Mouse (Mus musculus) liver, embryonic 15.5 days (tissue): ENCODE measurements around the gene Lipc. TPM values are rescaled to one million over a fixed set of nuclear protein-coding genes. Genes with fewer than 3 reads are reported as not detected.
A peak's percentile ranks its signal among the peaks of the same experiment; 100 is the strongest.

ENCODE experiments used
- ATAC-seq: fragments of 200-750 bp; cut with Nextera tagmentation; 2 replicates; pipeline ENCODE4 v1.8.0; 2017; ENCODE audit warnings: moderate number of reproducible peaks, mild to moderate bottlenecking, moderate library complexity; ENCODE audit not compliant: insufficient read depth
- H3K27ac ChIP-seq: fragments of 300-500 bp; sonication (generic); replicated peaks from 2 replicates; pipeline ENCODE4 v1.5.1; 2015; ENCODE audit warnings: mild to moderate bottlenecking, inconsistent platforms
- H3K27me3 ChIP-seq: fragments of 300-500 bp; sonication (generic); 2 replicates; pipeline ENCODE4 v1.6.1; 2015; ENCODE audit warnings: mild to moderate bottlenecking, inconsistent platforms
- H3K36me3 ChIP-seq: fragments of 300-500 bp; sonication (generic); replicated peaks from 2 replicates; pipeline ENCODE4 v1.6.1; 2015; ENCODE audit warnings: moderate library complexity, mild to moderate bottlenecking, inconsistent platforms
- H3K4me1 ChIP-seq: fragments of 300-500 bp; sonication (generic); replicated peaks from 2 replicates; pipeline ENCODE4 v1.6.1; 2015; ENCODE audit warnings: inconsistent platforms
- H3K4me2 ChIP-seq: fragments of 300-500 bp; sonication (generic); 2 replicates; pipeline ENCODE4 v1.6.1; 2015; ENCODE audit warnings: moderate library complexity, mild to moderate bottlenecking, inconsistent platforms
- H3K4me3 ChIP-seq: fragments of 300-500 bp; sonication (generic); replicated peaks from 2 replicates; pipeline ENCODE4 v1.5.1; 2015; ENCODE audit warnings: mild to moderate bottlenecking, inconsistent platforms
- H3K9ac ChIP-seq: fragments of 300-500 bp; sonication (generic); 2 replicates; pipeline ENCODE4 v1.6.1; 2015; ENCODE audit warnings: moderate library complexity, mild to moderate bottlenecking, inconsistent platforms
- H3K9me3 ChIP-seq: fragments of 300-500 bp; sonication (generic); replicated peaks from 2 replicates; pipeline ENCODE4 v1.6.1; 2016; ENCODE audit warnings: inconsistent platforms
- WGBS: fragments of 180-500 bp; shearing (Covaris S2); methylation state at CpG from one replicate; pipeline ENCODE4 v1.1.7; 2015; ENCODE audit warnings: mixed read lengths; ENCODE audit not compliant: insufficient replicate concordance; 5-methylcytosine and 5-hydroxymethylcytosine counted together
- polyA plus RNA-seq: library from polyadenylated mRNA; unstranded; fragments of >200 nt; fragmentation: Nextera tagmentation; extraction: Ambion mirVana; gene quantifications from 2 replicates; pipeline ENCODE4 v1.2.1, GENCODE M21; 2015

Gene Lipc
- polyA plus RNA-seq, 1 experiment from 2014 or later, result 39.5 TPM

DNA sequence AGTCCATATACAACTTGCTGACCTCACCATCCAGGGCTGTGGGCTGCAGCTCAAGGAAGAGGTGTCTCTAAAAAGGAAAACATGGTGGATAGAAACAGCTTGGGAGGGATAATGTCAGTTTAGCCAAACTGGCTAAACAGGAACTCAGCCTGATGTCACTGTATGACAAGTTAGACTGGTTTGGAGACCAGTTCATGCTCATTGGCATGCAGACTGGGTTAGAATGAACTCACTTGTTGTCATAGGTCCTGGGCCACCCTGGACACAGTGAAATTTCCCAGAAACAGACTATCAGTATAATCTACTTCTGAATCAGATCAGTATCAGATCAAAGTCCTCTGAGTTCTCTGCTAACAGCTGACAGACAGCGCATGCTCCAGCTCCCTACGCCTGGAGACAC, 63.5 kb downstream of the Lipc start:
- Histone ChIP-seq H3K4me1 (peaks cover 61% of the 10 kb centered on the region), H3K27me3 (no peaks in the 10 kb centered on the region), H3K9ac (no peak overlapping the region), H3K4me3 (no peak overlapping the region), H3K4me2 (no peak overlapping the region), H3K9me3 (no peaks in the 10 kb centered on the region), H3K27ac (0 out of 2 replicates have a peak overlapping the region, but pooled peaks have one; percentile 29), H3K36me3 (no peaks in the 10 kb centered on the region)
- 79% methylated on average over 2 of the region's 2 CpGs for WGBS
- no peak for ATAC-seq

DNA sequence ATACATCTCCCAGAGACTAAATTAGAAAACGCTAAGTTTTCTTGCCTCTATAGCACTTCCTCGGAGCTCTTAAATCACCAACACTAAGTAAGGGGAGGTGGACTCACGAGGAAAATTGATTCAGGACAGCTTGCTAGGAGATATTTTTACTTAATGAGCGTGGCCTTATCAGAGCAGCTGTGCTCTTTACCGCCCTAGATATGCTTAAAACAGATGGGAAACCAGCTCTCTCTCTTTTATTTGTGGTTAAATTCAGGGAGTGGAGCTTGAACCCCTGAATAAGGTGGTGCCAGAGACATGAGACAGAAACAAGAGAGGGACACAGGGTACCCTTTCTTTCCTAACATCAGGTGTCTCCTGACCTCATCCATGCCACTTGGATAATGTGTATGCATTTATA, 70.0 kb downstream of the Lipc start:
- 0 out of 2 replicates have a peak overlapping the region, but pooled peaks have one; percentile 3 for H3K4me2 ChIP-seq
- no peaks in the 10 kb centered on the region for H3K36me3 ChIP-seq
- WGBS, result 30% methylated on average over 5 of the region's 5 CpGs
- no peaks in the 10 kb centered on the region for H3K9me3 ChIP-seq
- H3K4me1 ChIP-seq, result peaks cover 34% of the 10 kb centered on the region
- H3K27me3 ChIP-seq, result no peaks in the 10 kb centered on the region
- ATAC-seq, result peak; percentile 57; the same call in 1 of the 2 replicates
- 0 out of 2 replicates have a peak overlapping the region, but pooled peaks have one; percentile 33 for H3K9ac ChIP-seq
- no peak overlapping the region for H3K4me3 ChIP-seq
- peak overlapping the region; percentile 31 for H3K27ac ChIP-seq

DNA sequence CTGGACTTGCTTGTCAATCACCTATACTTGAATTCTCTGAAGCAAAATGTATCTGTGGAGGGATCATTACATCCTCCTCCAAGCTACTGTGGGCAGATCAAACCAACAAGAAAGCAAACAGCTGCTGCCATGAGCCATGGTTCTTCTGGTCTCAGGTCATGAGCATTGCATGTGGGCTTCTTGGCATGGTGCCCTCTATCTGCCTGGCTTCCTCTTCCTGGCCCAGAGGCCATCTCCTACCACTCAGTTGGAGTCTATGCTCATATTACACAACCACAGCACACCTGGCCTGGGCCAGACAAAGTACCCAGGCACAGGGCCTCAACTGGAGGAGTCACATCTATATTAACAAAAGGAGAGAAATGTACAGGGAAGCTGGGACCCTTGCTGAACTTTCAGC, 73.2 kb downstream of the Lipc start:
- ATAC-seq, result no peak

DNA sequence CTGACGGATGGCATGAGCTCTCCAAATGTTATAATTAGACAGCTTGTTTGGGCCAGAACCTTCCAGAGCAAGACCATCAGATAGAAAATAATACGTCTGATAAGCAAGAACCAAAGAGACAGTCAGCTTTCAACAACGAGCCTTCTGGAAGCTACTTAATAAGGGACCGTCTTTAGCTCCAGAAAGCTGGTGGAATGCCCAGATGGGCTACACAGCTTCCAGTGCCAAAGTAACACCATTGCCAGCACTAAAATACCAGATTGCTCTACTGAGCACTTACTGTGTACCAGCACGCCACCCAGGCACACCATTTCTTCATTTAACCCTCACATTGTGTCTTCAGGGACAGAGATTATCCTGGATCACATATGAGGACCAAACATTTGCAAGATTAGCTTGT, 73.9 kb downstream of the Lipc start:
- 65% methylated on average over 5 of the region's 5 CpGs for WGBS
- no peak for ATAC-seq
- no peaks in the 10 kb centered on the region for H3K9me3 ChIP-seq
- H3K4me2 ChIP-seq, result no peak overlapping the region
- no peak overlapping the region for H3K27ac ChIP-seq
- H3K9ac ChIP-seq, result no peak overlapping the region
- H3K4me3 ChIP-seq, result no peak overlapping the region
- H3K36me3 ChIP-seq, result no peaks in the 10 kb centered on the region
- H3K4me1 ChIP-seq, result peaks cover 42% of the 10 kb centered on the region
- H3K27me3 ChIP-seq, result no peaks in the 10 kb centered on the region

More for the DNA sequence above, 73.2 kb downstream of the Lipc start:
- no peaks in the 10 kb centered on the region for H3K36me3 ChIP-seq
- peaks cover 37% of the 10 kb centered on the region for H3K4me1 ChIP-seq
- H3K9ac ChIP-seq, result no peak overlapping the region
- no peaks in the 10 kb centered on the region for H3K27me3 ChIP-seq
- H3K4me2 ChIP-seq, result no peak overlapping the region
- no peaks in the 10 kb centered on the region for H3K9me3 ChIP-seq
- no peak overlapping the region for H3K4me3 ChIP-seq
- H3K27ac ChIP-seq, result 0 out of 2 replicates have a peak overlapping the region, but pooled peaks have one; percentile 21

DNA sequence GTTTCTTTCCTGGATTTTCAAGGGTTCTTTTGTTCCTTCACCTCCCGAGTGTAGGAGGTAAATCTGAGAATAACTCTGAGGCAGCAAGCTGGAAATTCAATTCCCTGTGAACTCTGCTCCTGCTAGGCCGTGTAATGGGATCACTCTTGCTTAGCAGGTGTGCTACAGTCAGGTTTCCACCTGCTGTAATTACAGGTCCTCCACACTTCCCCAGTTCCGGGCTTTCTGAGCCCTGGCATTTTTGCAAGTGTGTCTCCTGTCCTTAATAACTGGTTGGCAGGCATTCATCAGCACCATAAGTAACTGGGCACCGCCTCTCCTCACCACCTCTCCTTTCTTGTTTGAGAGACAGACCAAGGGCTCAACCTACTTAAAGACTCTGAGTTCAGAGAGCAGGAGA, 76.5 kb downstream of the Lipc start:
- Histone ChIP-seq H3K9ac (no peak overlapping the region), H3K4me3 (no peak overlapping the region), H3K9me3 (no peaks in the 10 kb centered on the region), H3K4me2 (no peak overlapping the region), H3K4me1 (peaks cover 40% of the 10 kb centered on the region), H3K36me3 (no peaks in the 10 kb centered on the region), H3K27ac (no peak overlapping the region), H3K27me3 (no peaks in the 10 kb centered on the region)
- WGBS, result 68% methylated on average over 4 of the region's 4 CpGs
- no peak for ATAC-seq

DNA sequence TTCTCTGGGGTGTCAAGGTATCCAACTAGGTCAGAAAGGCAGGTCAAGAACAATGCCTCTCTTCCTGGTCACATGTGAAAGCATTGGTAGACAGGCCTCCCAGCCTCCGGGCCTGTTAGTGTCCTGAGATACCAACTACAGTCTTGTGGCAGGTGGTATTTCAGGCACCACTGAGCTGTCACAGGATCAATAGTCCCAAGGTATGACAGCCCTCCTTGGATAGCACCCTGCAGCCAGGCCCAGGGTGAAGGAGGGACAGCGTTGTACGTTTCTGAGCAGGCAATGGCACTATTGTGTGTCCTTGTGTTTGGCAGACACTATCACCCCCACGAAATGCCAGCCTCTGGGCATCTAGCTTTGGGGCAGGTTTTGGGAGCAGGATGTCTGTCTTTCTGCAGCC, 77.0 kb downstream of the Lipc start:
- no peak overlapping the region for H3K9ac ChIP-seq
- ATAC-seq, result no peak
- 85% methylated on average over 4 of the region's 4 CpGs for WGBS
- H3K9me3 ChIP-seq, result no peaks in the 10 kb centered on the region
- H3K36me3 ChIP-seq, result no peaks in the 10 kb centered on the region
- H3K4me3 ChIP-seq, result no peak overlapping the region
- no peak overlapping the region for H3K4me2 ChIP-seq
- peaks cover 44% of the 10 kb centered on the region for H3K4me1 ChIP-seq
- H3K27me3 ChIP-seq, result no peaks in the 10 kb centered on the region
- no peak overlapping the region for H3K27ac ChIP-seq

DNA sequence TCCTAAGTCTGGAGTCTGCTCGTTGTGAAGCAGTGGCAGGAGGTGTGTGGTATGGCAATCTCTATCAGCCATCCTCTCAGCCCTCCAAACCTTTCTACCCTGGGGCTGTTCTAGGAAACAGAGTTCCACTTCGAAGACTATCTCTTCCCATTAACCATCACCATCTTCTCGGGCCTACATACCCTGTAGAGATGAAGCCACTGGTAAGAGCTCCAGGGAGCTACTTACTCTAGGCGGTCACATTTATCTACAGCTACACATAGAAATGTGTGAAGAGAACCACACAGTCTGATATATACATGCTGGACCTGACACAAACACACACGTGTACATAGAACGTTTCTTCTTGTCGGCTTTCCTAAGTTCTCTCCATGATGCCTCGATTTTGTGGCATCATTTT, 79.4 kb downstream of the Lipc start:
- no peaks in the 10 kb centered on the region for H3K9me3 ChIP-seq
- H3K4me3 ChIP-seq, result no peak overlapping the region
- H3K27me3 ChIP-seq, result no peaks in the 10 kb centered on the region
- H3K9ac ChIP-seq, result no peak overlapping the region
- no peaks in the 10 kb centered on the region for H3K36me3 ChIP-seq
- H3K4me1 ChIP-seq, result peaks cover 44% of the 10 kb centered on the region
- no peak overlapping the region for H3K4me2 ChIP-seq
- no peak overlapping the region; the same call in 1 of the 2 replicates for H3K27ac ChIP-seq
- 0 out of 2 replicates have a peak, but pooled peaks have one; percentile 20 for ATAC-seq
- 44% methylated on average over 8 of the region's 8 CpGs for whole genome bisulfite sequencing

DNA sequence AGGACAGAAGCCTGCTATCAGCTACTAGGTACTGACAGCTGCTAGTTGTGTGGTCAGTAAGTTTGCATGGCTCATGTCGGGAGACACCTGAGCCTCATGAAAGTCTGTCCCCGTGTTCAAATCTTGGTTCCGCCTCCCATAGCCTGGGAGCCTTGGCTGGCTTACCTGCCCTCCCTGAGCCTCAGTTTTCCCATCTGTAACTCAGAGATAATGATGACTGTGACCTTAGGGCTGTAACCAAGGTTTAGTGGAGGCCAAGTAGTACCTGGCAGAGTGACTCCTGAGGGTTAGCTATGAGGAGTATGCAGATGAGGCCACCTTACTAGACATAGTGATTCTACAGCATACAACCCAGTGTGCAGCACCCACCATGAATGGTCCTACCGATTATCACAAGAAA, 81.7 kb downstream of the Lipc start:
- H3K27me3 ChIP-seq, result no peaks in the 10 kb centered on the region
- no peak overlapping the region for H3K9ac ChIP-seq
- H3K9me3 ChIP-seq, result no peaks in the 10 kb centered on the region
- WGBS, result 70% methylated on average over 4 of the region's 4 CpGs
- H3K4me1 ChIP-seq, result peaks cover 40% of the 10 kb centered on the region
- no peak overlapping the region for H3K4me2 ChIP-seq
- H3K27ac ChIP-seq, result peak overlapping the region; percentile 53; the same call in 1 of the 2 replicates
- no peak overlapping the region for H3K4me3 ChIP-seq
- H3K36me3 ChIP-seq, result no peaks in the 10 kb centered on the region
- no peak for ATAC-seq

DNA sequence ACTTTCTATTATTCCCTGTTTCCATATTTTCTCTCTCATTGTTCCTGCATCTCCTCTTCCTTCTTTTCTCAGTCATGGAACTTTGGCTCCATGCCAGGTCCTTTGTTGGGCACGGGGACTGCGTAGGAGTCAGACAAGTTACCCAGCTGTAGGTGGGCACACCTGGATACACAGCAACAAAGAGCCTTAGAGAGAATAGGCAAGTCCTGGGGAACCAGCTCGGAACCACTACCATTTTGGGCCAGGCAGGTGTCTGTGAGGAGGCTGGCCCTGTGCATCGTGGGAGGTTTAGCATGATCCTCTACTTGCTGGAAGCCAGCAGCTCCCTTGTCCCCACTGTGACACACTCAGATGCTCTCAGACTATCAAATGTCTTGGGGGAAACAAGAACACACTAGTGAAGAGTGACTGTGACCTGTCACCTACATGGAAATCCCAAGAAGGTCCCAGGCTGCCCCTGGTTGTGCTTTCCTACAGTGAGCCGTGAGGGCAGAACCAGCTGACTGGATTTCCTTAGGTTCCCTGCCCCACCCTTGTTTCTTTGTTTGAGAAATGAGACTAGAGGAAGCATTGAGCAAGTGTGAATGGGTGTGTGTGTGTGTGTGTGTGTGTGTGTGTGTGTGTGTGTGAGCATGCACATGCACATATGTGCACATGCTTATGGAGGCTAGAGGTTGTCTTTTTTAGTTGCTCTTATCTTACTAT, 82.7 kb downstream of the Lipc start:
- Histone ChIP-seq H3K4me2 (no peak overlapping the region), H3K27me3 (no peaks in the 10 kb centered on the region), H3K4me1 (peaks cover 44% of the 10 kb centered on the region), H3K36me3 (no peaks in the 10 kb centered on the region), H3K4me3 (no peak overlapping the region), H3K9me3 (no peaks in the 10 kb centered on the region), H3K9ac (no peak overlapping the region), H3K27ac (no peak overlapping the region)
- ATAC-seq, result no peak
- 71% methylated on average over 5 of the region's 5 CpGs for WGBS

DNA sequence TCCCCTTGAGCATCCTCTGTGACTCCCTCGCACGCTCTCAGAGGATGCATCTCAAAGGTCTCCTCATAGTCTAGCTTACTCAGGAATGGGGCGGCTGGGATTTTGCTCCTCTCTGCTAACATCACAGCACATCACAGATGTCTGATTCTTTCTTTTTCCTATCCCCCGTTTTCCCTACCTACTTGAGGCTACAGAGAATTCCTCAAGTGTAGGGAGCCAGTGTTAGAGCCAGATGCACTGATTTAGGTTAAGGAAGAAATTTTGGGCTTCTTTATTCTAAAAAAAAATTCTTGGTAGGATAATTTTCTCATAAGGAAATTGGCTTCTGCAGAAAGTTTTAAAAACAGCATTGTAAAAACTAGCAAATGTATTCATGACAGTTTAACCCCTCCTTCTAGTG, 84.6 kb downstream of the Lipc start:
- Histone ChIP-seq H3K4me1 (peaks cover 51% of the 10 kb centered on the region), H3K27ac (no peak overlapping the region), H3K9ac (no peak overlapping the region), H3K4me3 (no peak overlapping the region), H3K4me2 (no peak overlapping the region), H3K27me3 (no peaks in the 10 kb centered on the region), H3K36me3 (no peaks in the 10 kb centered on the region), H3K9me3 (no peaks in the 10 kb centered on the region)
- WGBS, result 67% methylated on average over 4 of the region's 4 CpGs
- ATAC-seq, result no peak

DNA sequence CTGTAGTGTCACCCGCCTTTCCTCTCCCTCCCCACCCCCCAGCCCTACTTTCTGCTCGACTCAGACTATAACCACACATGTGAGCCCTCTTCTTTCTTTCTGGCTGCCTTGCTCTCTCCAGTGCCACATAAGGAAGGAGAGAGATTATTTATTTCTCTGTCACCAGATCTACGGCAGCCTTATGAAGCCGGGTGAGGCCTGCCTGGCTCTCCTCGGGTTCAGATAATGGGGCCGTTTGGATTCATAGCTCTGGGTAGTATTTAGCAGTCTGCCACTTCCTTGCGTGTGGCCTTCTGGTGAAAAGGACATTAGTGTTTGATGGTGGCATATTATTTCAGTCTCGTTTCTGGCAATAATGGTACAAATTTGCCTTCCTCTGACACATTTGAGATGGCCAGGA, 88.0 kb downstream of the Lipc start:
- WGBS, result 34% methylated on average over 8 of the region's 8 CpGs
- ATAC-seq, result peak; percentile 72

DNA sequence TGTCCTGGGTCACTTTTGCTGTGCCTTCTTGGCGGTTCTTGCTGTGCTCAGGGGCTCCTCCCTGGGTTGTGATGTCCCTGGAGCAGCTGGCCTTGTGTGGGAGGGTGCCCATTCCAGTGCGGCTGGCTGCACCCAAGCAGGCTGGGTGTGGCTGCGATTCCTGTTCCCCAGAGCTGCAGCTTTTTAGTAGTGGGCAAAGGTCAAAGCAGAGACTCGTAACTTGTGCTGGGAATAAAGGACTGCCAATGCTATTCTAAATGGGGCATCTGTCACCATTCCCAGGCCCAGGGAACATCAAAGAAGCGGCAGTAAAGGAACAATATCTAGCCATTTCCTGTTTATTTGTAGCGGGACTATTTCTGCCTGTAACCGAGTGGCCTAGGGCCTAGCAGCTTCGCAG, 88.7 kb downstream of the Lipc start:
- no peaks in the 10 kb centered on the region for H3K9me3 ChIP-seq
- H3K27me3 ChIP-seq, result no peaks in the 10 kb centered on the region
- H3K4me1 ChIP-seq, result peaks cover 42% of the 10 kb centered on the region
- H3K36me3 ChIP-seq, result no peaks in the 10 kb centered on the region
- peak overlapping the region; percentile 19; the same call in 1 of the 2 replicates for H3K4me2 ChIP-seq
- 41% methylated on average over 8 of the region's 8 CpGs for WGBS
- peak overlapping the region; percentile 10 for H3K9ac ChIP-seq
- ATAC-seq, result peak; percentile 74
- H3K27ac ChIP-seq, result peak overlapping the region; percentile 72
- no peak overlapping the region for H3K4me3 ChIP-seq

More for the DNA sequence above, 88.0 kb downstream of the Lipc start:
- peak overlapping the region; percentile 72 for H3K27ac ChIP-seq
- H3K9me3 ChIP-seq, result no peaks in the 10 kb centered on the region
- peaks cover 38% of the 10 kb centered on the region for H3K4me1 ChIP-seq
- no peaks in the 10 kb centered on the region for H3K36me3 ChIP-seq
- no peaks in the 10 kb centered on the region for H3K27me3 ChIP-seq
- H3K4me3 ChIP-seq, result no peak overlapping the region
- H3K4me2 ChIP-seq, result peak overlapping the region; percentile 16; the same call in 1 of the 2 replicates
- peak overlapping the region; percentile 10; the same call in 1 of the 2 replicates for H3K9ac ChIP-seq
